Mouse (Mus musculus) adrenal gland, postnatal 36 days (tissue): ENCODE measurements at regions not wholly inside any gene's neighbourhood (a gene's known extent, or its start where the extent isn't known, plus 50 kb on each side); places are given as distances from the start of the nearest gene placed in this dataset.
A peak's percentile ranks its signal among the peaks of the same experiment; 100 is the strongest.
"Not testable (repeated sequence)": the region's sequence is repeated elsewhere in the genome, so short reads cannot be mapped to it uniquely, and the experiment has no call there.

Experiments used
- DNase-seq, 2 experiments: peaks; one replicate each; pipeline ENCODE4 v3.0.0; 2021; ENCODE audit warnings: mixed read lengths in 1 of 2

DNA sequence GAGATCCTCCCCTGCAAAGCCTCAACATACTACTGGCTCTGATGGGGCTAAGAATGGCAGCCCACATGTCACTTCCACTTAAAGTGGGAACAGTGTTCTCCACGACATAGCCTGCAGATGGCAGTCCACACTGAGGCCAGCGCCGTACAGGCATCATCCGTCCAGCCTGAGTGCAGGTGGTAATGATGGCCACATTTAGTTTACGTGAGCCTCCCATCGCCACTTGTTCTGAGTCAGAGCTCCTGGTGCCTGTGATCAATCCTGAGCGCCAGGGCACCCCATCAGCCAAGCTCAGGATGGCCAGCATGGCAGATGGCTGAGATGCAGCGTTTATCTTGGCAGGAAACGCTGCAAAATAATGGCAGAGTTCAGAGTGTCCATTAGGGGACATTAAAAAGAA is 159.6 kb downstream of the Adgrd1 start:
- no peak for DNase-seq

DNA sequence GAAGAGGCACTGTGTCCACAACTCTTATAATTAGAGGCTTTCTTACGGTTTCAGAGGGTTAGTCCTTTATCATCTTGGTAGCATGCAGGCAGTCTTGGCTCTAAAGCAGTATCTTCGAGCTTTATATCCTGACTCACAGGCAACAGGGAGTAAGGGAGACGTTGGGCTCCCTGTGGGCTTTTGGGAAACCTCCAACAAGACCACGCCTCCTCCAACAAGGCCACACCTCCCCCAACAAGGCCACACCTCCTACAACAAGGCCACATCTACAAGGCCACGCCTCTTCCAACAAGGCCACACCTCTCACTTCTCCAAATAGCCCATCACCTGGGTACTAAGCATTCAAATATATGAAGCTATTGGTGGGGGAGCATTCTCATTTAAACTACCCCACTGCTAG is 160.7 kb downstream of the Adgrd1 start:
- DNase-seq: no peak

DNA sequence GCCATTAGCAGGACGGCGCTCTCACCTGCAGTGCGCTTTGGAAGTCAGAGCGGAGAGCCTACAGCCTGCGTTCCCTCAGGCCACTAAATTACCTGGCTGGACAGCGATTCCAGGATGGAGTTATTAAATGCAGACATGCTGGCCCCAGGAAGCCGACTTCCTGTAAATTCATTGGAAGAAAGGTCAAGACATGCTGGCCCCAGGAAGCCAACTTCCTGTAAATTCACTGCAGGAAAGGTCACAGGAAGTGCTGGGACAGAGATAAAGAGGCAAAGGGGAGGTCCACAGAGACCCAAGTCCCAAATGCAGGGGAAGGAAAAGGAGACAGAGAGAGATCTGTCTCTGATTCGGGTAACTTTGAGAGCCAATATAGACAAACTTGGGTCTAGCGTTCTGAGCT is 164.1 kb downstream of the Adgrd1 start:
- peak; percentile 34 to 44 for DNase-seq

DNA sequence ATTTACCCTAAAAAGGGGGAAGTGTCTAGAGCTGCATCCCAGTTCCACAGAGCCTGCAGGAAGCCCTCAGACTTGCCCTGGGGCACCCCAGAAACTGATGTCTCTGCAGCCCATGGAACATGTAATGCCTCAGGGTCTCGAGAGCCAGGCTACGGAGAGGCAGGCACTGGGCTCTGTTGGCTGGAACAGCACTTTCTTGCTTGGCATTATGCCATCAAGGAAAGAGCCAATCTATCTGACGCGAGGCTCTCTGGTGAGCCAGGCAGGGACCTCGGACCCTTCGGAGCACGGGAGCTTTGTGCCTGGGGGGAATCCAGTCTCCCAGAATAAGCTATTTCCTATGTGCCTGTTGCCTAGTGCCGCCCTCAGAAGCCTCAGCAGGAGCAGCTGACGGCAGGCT is 166.6 kb downstream of the Adgrd1 start:
- DNase-seq: peak in 1 of 2 experiments; percentile 11

DNA sequence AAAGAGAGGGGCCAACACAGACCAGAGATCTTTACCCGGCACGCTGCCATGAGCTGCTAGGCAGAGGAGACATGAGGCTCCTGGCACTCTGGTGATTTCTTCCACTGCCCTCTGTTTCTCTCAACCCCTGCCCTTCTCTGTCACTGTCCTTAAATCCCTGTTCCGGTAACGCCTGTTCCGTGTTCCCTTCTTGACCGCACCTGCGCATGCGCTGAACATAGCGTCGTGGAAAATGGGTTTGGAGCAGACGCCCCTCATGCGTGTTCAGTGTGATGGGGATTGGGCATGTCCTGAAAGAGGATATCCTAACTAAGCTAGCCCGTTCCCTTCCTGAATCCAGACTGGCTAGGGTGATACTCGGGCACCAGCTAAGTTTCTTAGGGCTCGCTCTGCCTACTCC is 167.8 kb downstream of the Adgrd1 start:
- no peak for DNase-seq

DNA sequence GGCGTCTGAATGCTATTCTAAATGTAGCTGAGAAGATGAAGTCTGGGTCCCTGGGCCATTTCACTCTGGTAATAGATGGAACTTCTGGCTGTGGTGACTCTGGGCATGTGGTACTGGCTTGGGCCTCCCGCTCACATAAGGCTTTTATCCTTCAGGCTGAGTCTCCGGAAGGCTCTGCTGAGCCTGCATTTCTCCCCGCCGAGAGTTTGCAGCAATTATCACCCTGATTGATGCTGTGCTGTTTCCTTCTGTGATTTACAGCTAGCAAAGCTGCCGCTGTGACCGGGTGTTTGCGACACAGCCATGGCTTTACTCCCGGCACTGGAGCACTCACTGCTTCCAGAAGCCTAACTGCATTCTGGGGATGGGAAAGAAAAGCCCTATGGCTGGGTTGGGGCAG is 171.9 kb downstream of the Adgrd1 start:
- no peak for DNase-seq

DNA sequence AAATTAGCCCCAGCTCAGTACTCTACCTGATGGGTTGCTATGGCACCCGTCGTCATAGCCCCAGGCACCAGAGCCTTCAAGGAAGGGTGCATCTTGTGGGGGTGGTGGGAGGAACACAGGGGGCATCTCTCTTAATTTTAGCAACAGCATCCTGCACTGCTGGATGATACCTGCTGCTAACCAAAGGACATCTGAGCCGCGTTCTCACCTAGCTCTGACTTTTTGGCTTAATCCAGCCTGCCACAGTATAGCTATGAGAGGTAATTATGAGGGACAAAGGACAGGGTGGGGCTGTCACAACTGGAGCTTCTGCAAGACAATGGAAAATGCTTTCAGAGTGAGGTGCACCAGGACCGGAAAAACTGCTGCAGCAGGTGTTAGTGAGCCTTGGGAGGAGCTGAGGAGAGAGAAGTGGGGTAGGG is 173.5 kb downstream of the Adgrd1 start:
- DNase-seq: no peak

DNA sequence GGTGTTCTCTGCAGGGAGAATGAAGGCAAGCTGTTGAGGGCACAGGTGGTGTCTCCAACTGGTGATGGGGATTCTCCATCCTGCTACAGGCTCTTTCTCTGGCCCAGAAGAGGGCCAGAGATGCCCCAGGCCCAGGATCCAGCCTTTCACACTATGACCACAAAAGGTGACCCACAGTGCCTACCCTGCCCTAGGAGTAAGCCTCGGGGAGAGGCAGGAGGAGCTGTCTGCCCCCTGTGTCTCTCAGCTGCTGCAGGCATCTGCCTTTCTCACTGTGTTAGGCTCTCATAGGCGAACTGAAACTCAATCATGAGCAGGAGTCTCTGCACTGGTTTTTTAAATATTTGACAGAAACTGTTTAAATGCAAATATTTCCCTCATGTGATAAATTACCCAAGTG is 184.9 kb downstream of the Adgrd1 start:
- no peak for DNase-seq

DNA sequence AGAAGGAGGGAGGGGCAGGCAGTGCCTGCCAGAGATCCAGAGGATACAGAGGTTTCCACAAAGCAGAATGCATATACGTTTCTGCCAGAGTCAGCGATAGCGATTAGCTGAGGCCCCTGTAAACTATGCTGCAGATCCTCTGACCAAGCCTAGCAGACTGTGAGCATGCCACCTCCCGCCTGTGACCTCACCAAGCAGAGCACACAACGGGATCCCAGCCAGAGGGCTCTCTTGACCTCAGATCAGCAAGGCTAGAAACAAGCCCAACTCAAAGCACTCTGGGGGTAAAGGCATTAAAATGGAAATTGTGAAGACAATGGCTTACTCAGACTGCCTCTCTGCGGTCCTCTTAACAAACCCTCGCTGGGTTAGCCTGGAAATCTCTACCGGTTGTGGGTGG is 185.6 kb downstream of the Adgrd1 start:
- DNase-seq: no peak

DNA sequence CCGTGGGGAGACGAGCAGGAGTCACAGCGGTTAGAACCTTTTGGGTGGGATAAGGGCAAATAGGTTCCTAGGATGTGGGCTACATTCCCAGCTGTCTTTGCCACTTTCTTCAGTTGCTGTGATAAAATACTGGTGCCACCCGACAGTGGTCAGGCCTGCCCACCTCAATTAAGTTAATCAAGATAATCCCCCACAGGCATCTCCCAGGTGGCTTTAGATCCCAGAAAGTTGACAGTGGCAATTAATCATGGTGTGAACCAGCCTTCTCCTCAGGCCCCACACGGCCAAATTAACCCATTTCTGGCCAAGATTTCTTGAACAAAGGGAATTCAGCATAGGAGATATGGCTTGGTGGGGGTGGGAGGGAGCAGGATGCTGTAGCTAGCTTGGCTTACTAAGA is 186.3 kb downstream of the Adgrd1 start:
- DNase-seq: no peak

DNA sequence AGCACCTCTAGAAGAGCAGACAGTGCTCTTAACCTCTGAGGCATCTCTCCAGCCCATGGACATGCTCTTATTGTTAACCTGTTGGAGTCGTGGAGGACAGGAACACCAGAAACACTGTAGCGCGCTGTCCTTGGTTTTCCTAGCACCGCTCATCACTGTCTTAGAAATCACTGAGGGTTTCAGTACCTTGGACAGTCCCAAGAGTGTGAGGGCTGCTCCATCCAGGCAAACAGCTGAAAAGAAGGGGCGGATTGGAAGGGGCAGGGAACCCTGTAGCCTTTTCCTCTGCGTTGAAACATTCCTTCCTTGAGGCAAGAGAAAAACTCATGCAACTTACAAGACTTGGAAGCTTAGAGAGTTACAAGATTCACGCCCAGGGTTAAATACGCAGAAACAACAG is 190.9 kb downstream of the Adgrd1 start:
- DNase-seq: no peak

DNA sequence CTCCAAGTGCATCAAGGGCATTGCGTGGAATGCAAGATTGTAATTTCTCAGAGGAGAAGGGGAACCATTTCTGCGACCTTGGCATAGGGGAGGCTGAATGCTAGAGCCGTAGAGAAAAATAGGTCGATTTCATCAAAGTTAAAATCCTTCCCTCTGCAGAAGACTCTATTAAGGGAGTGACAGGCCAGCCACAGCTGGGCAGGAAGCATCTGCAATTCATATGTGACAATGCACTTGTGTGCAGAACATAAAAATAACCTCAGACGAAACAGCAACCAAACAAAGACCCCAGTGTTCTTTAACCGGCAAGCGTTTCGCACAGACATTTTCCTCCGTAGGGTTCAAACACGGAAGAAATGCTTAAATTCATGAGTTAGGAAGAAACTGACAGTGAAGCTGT is 196.3 kb downstream of the Adgrd1 start:
- DNase-seq: not testable (repeated sequence)

DNA sequence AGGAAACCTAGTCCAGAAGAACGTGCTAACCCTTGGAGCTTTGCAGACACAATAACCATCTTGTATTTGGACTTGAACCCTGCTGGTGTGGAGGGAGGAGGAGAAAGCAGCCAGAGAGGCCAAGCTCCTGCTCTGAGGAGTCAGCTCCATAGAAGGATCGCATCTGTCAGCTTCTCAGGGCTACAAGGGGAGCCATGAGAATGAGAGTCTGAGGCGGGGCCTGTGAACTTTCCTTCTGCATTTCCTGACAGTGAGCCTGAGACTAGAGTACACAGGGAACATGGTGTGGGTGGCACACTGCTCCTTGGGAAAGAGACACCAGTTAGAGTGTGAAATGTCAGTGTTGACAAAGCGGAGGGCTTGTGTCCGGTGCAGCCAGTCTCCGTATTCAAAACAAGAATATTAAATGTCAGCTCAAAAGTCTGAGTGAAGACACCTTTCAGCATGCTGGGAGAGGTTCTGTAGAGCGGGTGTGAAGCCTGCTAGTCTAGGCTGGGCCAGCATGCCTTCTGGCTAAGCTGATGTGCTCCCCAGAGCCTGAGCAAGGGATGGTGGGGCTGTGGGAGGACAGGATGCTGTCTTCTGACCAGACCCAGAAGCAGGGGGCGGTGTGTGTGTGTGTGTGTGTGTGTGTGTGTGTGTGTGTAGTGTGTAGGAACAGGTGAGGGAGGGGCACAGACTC is 198.5 kb downstream of the Adgrd1 start:
- DNase-seq: not testable (repeated sequence)

DNA sequence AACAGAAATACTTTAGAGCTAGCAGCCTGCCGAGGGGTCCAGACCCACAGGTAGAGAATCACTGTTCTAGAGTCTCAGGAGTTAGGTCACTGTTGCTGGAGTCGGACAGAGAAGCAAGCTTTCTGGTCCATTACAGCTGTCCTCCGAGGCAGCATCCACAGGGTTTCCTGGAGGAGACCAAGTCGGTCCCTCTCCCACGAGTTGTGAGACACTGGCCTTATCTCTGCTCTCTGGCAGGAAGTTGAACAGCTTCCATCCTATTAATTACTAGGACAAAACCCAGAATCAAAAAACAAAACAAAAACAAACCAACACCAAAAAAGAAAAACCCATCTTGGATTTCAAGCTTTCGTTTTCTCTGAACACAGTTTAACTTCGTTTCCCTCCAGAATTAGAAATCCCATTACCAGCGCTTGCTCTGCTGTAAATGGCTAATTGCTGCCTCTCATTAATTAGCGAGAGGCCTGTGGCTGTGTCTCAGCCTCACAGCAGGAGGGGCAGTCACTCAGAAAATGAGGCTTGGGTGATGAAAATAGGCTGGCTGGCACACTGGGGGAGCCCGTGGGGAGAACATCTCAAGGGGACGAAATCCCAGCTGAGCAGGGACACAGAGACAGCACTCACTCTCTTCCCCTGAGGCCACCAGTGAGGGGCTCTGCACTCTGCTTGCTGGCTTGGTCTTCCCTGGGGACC is 201.3 kb downstream of the Adgrd1 start:
- peak in 1 of 2 experiments; percentile 18 for DNase-seq

DNA sequence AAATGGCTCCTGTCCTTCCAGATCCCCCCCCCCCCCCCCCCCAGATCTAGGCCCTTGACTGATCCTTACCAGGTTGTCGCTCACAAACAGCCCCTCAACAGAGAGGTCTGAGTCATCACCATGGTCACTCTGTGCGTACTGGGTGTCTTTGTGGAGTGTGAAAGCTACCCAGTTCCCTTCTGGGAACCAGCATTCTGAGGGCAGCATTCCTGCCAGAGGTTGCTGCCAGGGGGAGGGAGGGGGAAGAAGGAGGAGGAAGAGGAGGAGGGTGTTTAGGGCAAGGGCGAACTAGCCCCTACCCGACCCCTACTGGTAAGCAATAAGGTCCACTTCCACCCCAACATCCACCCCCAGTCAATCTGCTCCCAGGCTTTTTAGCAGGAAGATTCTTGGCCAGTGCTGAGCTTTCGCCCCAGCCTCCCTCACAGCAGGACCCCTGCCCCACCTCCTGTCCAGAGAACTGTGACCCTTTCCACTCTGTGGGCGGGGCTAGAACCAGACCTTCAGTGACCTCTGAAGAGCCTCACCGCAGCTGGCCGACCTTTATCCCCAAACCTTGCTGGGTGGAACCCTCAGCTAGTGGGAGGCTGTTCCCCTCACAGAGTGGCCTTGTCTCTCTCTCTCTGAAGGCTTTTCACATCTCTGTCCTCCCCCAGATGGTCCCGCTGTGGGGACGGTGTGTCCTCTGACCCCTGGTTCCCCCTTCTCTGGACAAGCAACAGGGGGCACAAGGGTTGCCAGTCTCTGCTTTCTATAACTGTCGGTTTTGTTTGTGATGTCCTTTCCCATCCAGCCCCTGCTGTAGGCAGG is 202.2 kb upstream of the Sfswap start:
- no peak for DNase-seq

DNA sequence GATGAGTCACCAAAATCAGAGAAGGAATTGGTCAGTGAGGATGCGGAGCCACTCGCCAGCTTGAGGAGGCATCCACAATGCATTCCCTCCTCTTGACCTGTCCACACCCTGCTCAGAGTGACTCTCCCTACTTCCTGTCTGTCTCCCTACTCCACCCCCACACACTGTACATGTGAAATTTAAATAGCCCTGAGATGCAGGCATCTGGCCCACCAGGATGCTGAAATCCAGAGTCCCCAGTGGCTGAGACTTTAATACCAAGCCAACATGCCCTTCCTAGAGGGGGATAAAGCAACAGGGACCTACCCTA is 201.6 kb upstream of the Sfswap start:
- peak in 1 of 2 experiments; percentile 22 for DNase-seq

DNA sequence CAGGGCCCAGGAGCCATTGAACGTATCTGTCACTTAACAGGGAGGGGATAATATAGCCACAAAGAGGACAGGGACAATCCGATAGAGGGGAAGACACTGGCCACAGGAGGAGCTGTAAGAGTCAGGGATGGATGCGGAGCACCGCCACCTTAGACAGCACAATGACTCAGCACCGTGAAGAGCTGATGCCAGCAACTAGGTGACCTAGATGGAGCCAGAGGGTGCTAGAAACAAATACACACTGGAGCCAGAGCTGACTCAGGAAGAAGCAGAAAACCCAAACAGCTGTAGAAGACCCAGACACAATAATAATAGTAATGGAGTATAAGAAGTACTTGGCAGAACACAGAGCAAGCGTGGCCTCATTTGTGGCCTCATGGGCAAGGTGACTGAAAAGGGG is 200.6 kb upstream of the Sfswap start:
- no peak for DNase-seq

DNA sequence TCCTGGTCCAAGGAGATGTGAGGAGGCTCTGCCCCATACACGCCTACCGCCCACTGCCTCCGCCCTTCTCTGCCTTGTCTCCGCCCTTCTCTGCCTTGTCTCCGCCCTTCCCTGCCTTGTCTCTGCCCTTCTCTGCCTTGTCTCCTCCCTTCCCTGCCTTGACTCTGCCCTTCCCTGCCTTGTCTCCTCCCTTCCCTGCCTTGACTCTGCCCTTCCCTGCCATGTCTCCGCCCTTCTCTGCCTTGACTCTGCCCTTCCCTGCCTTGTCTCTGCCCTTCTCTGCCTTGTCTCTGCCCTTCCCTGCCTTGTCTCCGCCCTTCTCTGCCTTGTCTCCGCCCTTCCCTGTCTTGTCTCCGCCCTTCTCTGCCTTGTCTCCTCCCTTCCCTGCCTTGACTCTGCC is 185.4 kb upstream of the Sfswap start:
- no peak for DNase-seq

DNA sequence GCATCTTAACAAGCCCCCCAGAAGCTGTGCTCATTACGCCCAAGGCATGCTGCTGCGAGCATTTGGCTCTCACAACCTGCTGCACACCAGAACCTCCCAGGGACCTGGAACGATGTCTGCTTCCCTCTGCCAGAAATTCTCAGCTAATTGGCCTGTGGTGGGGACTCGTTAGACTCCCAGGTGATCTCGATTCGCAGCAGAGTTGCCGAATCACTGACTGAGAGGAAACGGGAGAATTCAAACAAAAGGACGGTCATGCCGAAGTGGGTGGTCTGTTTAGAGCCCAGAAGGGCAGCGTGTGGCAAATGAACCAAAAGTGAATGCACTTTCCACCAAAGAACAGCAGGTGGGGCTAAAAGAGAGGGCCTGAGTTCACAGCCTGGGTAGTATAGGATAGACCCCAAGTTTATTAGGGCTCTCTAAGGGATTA is 169.9 kb upstream of the Sfswap start:
- DNase-seq: no peak

DNA sequence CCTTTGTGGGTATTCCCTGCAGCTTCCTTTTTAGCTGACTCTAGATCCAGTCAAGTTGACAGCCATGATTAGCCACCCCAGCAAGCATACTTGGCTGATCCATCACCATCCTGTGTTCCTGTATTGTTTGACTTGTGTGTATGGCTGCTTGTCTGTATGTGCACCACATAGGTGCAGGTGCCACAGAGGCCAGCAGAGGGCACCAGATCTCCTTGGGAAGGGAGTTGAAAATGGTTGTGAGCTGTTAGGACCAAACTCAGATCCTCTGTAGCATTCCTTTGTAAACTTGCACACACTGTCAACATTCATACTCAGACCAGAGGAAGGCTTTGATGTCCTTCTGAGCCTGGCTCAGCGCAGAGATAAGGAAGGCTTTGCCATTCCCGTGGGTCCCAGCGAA is 169.0 kb upstream of the Sfswap start:
- no peak for DNase-seq

DNA sequence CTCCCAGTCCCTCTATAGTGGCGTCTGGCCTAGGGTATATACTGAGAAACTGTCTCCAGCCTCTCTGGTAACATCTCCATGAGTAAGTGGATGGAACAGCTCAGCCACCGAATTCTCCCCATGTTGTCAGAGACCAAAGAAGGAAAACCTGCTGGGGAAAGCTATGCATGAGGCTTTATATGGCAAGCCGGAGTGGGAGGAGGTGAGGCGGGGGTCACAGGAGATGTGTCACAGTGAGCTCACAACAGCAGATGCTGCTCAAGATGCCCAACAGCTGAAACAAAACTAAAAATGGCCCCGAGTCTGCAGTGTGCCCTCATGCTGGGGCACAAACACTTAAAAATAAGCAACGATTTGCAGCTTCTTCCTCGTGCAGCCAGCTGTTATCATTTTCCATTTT is 162.5 kb upstream of the Sfswap start:
- DNase-seq: no peak

DNA sequence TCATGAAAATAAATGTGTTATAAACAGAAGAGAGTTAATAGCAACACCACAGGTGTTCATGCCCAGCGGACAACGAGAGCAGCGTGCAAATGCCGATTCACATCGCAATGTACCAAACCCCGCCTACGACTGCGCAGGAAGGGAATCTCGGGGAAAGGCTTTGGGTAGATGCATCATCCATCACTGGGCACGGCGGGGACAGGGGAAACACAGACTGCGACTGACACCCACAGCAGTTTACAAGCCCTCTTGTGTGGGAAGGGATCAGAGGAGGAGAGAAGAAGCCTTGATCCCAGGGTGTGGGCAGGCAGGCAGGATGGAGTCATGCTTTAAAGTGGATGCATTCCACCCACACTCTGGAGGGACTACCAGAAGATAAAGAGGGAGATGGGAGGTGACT is 157.0 kb upstream of the Sfswap start:
- no peak for DNase-seq

DNA sequence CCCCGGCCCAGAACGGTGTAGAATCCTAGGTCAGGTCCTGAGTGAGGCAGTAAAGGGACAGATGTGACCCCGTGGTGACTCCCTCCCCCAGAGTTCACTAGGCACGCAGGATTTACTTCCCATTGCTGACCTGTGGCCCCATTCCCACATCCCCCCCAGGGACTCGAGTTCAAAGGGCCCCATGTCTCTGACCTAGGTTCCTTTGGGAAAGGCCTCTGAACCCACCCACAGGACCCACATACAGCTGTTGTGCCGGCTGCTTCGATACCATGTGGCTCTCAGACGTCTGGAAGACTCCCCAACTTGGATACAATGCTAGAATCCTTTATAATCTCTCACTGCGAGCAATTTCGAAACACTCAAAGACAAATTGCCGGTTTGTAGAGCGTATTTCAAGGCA is 151.0 kb upstream of the Sfswap start:
- DNase-seq: no peak

DNA sequence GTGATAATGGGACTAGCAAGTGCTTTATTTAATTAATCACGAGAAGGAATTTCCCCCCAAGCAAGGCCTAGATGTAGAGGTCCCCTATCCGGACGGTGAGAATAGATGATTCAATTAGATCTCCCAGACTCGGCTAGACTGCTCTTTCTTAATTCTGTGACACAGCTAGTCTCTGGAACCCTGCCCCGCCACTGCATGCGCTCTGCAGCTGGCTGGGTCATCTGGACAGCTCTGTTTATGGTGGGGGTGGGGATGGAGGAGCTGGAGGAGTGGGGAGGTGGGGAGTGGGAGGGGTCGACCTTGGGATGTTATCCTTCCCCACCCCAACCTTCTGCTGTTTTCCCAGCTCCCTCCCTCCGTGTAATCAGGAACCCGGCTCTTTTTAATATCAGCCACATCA is 147.5 kb upstream of the Sfswap start:
- DNase-seq: no peak
